Mouse (Mus musculus) thymus, adult 2 months (tissue): ENCODE data around the gene Fndc3b.

Source experiments
- CTCF ChIP-seq: fragments of 200-500 bp; IDR thresholded peaks from 2 replicates; pipeline ENCODE4 v1.5.1; 2012; ENCODE audit warnings: mild to moderate bottlenecking, control low read depth, low read length, moderate library complexity, borderline replicate concordance; ENCODE audit not compliant: control insufficient read depth, poor library complexity, insufficient read depth; ENCODE audit errors: extremely low read depth
- POLR2A ChIP-seq: fragments of 200-500 bp; IDR thresholded peaks from 2 replicates; pipeline ENCODE4 v1.6.1; 2012; ENCODE audit warnings: mild to moderate bottlenecking, low read length, control low read depth, moderate library complexity; ENCODE audit not compliant: control insufficient read depth, poor library complexity, insufficient read depth; ENCODE audit errors: extremely low read depth

- TF ChIP-seq POLR2A (no peak), CTCF (no peak)
Measured at GRCm38 (mm10) chr3:27600197-27600596, 110.9 kb downstream of the Fndc3b start.
